Mouse (Mus musculus): ENCODE results near the gene Olfr298.

Gene Olfr298

GRCm38 (mm10) chr7:86492384-86492783 lies at the start of gene Olfr298:
TSS of gene Olfr298 (minus strand) at chr7:86492484.
- in situ Hi-C loops (cut with MboI, MseI): no loop called here

GRCm38 (mm10) chr7:86519668-86520067 lies 27.4 kb upstream of the Olfr298 start, which contains the start of gene Olfr297:
TSS of gene Olfr297 (plus strand) at chr7:86519968.
- in situ Hi-C loops (cut with MboI, MseI): no loop called here

GRCm38 (mm10) chr7:86459621-86460020 lies 32.7 kb downstream of the Olfr298 start, which contains the start of gene Olfr299:
TSS of gene Olfr299 (plus strand) at chr7:86459921.
- in situ Hi-C loops (cut with MboI, MseI): no loop called here
